Mouse (Mus musculus) limb, embryonic 12.5 days (tissue): ENCODE measurements around the gene Atmin. TPM values are rescaled to one million over a fixed set of nuclear protein-coding genes. Genes with fewer than 3 reads are reported as not detected.

Experiments
- ATAC-seq: fragments of 200-750 bp; cut with Nextera tagmentation; 2 replicates; pipeline ENCODE4 v1.8.0; 2017; ENCODE audit warnings: low read depth, moderate TSS enrichment; ENCODE audit not compliant: insufficient number of reproducible peaks, insufficient read depth, low FRiP score, low TSS enrichment
- H3K27ac ChIP-seq: fragments of 300-500 bp; sonication (generic); 2 replicates; pipeline ENCODE4 v1.5.1; 2016; ENCODE audit warnings: mild to moderate bottlenecking, moderate library complexity
- H3K27me3 ChIP-seq: fragments of 300-500 bp; sonication (generic); 2 replicates; pipeline ENCODE4 v1.6.1; 2016; ENCODE audit warnings: mild to moderate bottlenecking, moderate library complexity
- H3K36me3 ChIP-seq: fragments of 300-500 bp; sonication (generic); 2 replicates; pipeline ENCODE4 v1.6.1; 2016; ENCODE audit warnings: mild to moderate bottlenecking, moderate library complexity
- H3K4me1 ChIP-seq: fragments of 300-500 bp; sonication (generic); replicated peaks from 2 replicates; pipeline ENCODE4 v1.6.1; 2016
- H3K4me2 ChIP-seq: fragments of 300-500 bp; sonication (generic); 2 replicates; pipeline ENCODE4 v1.6.1; 2016; ENCODE audit warnings: mild to moderate bottlenecking, moderate library complexity
- H3K4me3 ChIP-seq: fragments of 300-500 bp; sonication (generic); replicated peaks from 2 replicates; pipeline ENCODE4 v1.5.1; 2016; ENCODE audit warnings: mild to moderate bottlenecking
- H3K9ac ChIP-seq: fragments of 300-500 bp; sonication (generic); replicated peaks from 2 replicates; pipeline ENCODE4 v1.6.1; 2016; ENCODE audit warnings: mild to moderate bottlenecking, moderate library complexity
- H3K9me3 ChIP-seq: fragments of 300-500 bp; sonication (generic); 2 replicates; pipeline ENCODE4 v1.6.1; 2016; ENCODE audit warnings: mild to moderate bottlenecking, moderate library complexity
- WGBS: fragments of 180-500 bp; shearing (Covaris S2); methylation state at CpG from one replicate; pipeline ENCODE4 v1.1.7; 2016; 5-methylcytosine and 5-hydroxymethylcytosine counted together
- polyA plus RNA-seq: library from polyadenylated mRNA; unstranded; fragments of >200 nt; fragmentation: Nextera tagmentation; extraction: Ambion mirVana; gene quantifications from 2 replicates; pipeline ENCODE4 v1.2.1, GENCODE M21; 2016

Atmin gene
- polyA plus RNA-seq, 1 experiment from 2014 or later, result 11.7 TPM

- peak overlapping the region; percentile 64 for H3K9ac ChIP-seq
- peaks cover 15% of the 10 kb centered on the region for H3K36me3 ChIP-seq
- no peak for ATAC-seq
- H3K4me2 ChIP-seq, result peak overlapping the region; percentile 82
- no peaks in the 10 kb centered on the region for H3K27me3 ChIP-seq
- H3K4me3 ChIP-seq, result peak overlapping the region; percentile 67
- WGBS, result 10% methylated on average over 23 of the region's 23 CpGs
- no peak overlapping the region for H3K27ac ChIP-seq
- H3K4me1 ChIP-seq, result peaks cover 9% of the 10 kb centered on the region
- H3K9me3 ChIP-seq, result no peaks in the 10 kb centered on the region
Measured at GRCm38 (mm10) chr8:116992176-116992971, 49.2 kb downstream of the Atmin start.

- ATAC-seq, result peak; percentile 100
- H3K4me3 ChIP-seq, result peak within 1 kb of the TSS; percentile 67
- no peaks in the 10 kb centered on the region for H3K27me3 ChIP-seq
- peak within 1 kb of the TSS; percentile 64 for H3K9ac ChIP-seq
- peak within 1 kb of the TSS; percentile 82 for H3K4me2 ChIP-seq
- H3K9me3 ChIP-seq, result no peaks in the 10 kb centered on the region
- peak within 1 kb of the TSS; percentile 79; the same call in 1 of the 2 replicates for H3K27ac ChIP-seq
- 2% methylated on average over 56 of the region's 56 CpGs for WGBS
- peaks cover 7% of the 10 kb centered on the region; the same call in 1 of the 2 replicates for H3K36me3 ChIP-seq
- peaks cover 9% of the 10 kb centered on the region for H3K4me1 ChIP-seq
Measured at GRCm38 (mm10) chr8:116993095-116993867, 50.1 kb downstream of the Atmin start, which contains the start of gene Gcsh. Gene Gcsh (minus strand): TSS chr8:116993537.

- H3K9me3 ChIP-seq, result no peaks in the 10 kb centered on the region
- H3K4me3 ChIP-seq, result peak overlapping the region; percentile 67
- peaks cover 9% of the 10 kb centered on the region for H3K4me1 ChIP-seq
- no peak for ATAC-seq
- H3K4me2 ChIP-seq, result peak overlapping the region; percentile 82
- H3K36me3 ChIP-seq, result peaks cover 4% of the 10 kb centered on the region; the same call in 1 of the 2 replicates
- H3K9ac ChIP-seq, result peak overlapping the region; percentile 52; the same call in 1 of the 2 replicates
- 64% methylated on average over 11 of the region's 11 CpGs for WGBS
- H3K27ac ChIP-seq, result peak overlapping the region; percentile 79; the same call in 1 of the 2 replicates
- H3K27me3 ChIP-seq, result no peaks in the 10 kb centered on the region
Measured at GRCm38 (mm10) chr8:116994016-116994716, 51.0 kb downstream of the Atmin start.

Other genes starting within 250 kb of the Atmin start
- 8.1 and 8.2 TPM in 2 replicates for gene Cdyl2, start 210.4 kb upstream of the Atmin start, polyA plus RNA-seq
- gene Cmc2, start 21.9 kb upstream of the Atmin start, polyA plus RNA-seq, result 72.2 and 82.7 TPM in 2 replicates
- gene Cenpn, start 21.7 kb upstream of the Atmin start, polyA plus RNA-seq, result 47.5 and 47.6 TPM in 2 replicates
- gene 1700030J22Rik, start 35.6 kb downstream of the Atmin start, polyA plus RNA-seq, result 2.0 and 2.3 TPM in 2 replicates
- gene Gcsh, start 50.1 kb downstream of the Atmin start, polyA plus RNA-seq, result 134 TPM in 2 replicates
- 0.09 TPM in 1 of 2 replicates, not detected in the other for gene Pkd1l2, start 139.1 kb downstream of the Atmin start, polyA plus RNA-seq
- gene Bco1, start 152.5 kb downstream of the Atmin start, polyA plus RNA-seq, result 0.14 and 0.41 TPM in 2 replicates
- gene Gan, start 214.7 kb downstream of the Atmin start, polyA plus RNA-seq, result 2.3 and 2.6 TPM in 2 replicates